24 mouse cellular contexts compared by ENCODE assay signal in the genomic region with DNA sequence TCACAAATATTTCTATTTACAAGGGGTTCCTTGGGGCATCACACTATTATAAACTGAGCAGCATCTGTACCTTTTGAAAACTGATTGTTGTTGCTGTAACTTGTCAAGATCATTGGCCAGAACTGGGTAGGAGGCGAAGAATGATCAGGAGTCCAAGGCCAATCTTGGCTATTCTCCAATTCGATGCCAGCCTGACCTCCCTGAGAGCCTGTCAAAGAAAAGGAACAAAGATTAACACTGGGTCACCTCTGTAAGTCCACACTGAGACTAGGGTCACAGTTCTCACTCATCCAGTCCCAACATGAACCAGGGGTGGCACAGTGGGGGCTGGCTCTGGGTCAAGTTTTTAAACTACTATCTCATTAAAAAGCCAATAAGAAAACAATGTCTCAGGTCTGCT.
A peak's percentile ranks its signal among the peaks of the same experiment; 100 is the strongest.
DNase-seq lines count a peak whose midpoint lies in the region; ATAC-seq and TF ChIP-seq lines count a peak whose summit lies in the region.
"Had no signal": no experiment of that assay in that cellular context is flagged by ENCODE, and none has a peak within 500 bp of the region (broad histone marks: within the 10 kb centered on the region; RNA-seq: fewer than 3 reads in every experiment).

No protein-coding gene starts in this region.

- DNase-seq in kidney, adult 2 months: peak; percentile 56
- no peak for DNase-seq in kidney, adult 18-20 months
- peak; percentile 32 to 36 for DNase-seq in kidney, postnatal 36 days
- peak; percentile 2 for DNase-seq in thymus, postnatal 4 days
- DNase-seq in thymus, postnatal 14 days: no peak
- DNase-seq: adrenal gland, adult 8-10 months; adrenal gland, postnatal 36 days; cerebellum, adult 18-20 months; cerebellum, adult 9-10 months; cerebellum, postnatal 14 days; gastrocnemius, postnatal 10 days; gastrocnemius, postnatal 36 days; heart, postnatal 10 days; heart, postnatal 36 days had no signal

- no peak for ATAC-seq in kidney, embryonic 16.5 days (ENCODE audit: low FRiP score, low TSS enrichment)
- ATAC-seq: CD4-positive, CD25-positive, alpha-beta regulatory T cell, adult 4 months; forebrain, embryonic 13.5 days; forebrain, embryonic 16.5 days; hindbrain, embryonic 16.5 days had no signal

- no peak for TF ChIP-seq CTCF in kidney, adult 2 months (conservative IDR thresholded peaks at IDR 0.05; ENCODE audit: insufficient read depth, insufficient read length, low read depth, low read length)

- no peak overlapping the region for H3K27ac ChIP-seq in kidney, adult 2 months (ENCODE audit: insufficient read depth, low read depth, low read length)
- no peak overlapping the region for H3K27ac ChIP-seq in kidney, embryonic 16.5 days (ENCODE audit: low read length)
- H3K27ac ChIP-seq: forebrain, embryonic 10.5 days; forebrain, embryonic 13.5 days; heart, embryonic 15.5 days; hindbrain, embryonic 10.5 days; hindbrain, embryonic 13.5 days had no signal

- H3K9me3 ChIP-seq in kidney, embryonic 16.5 days (ENCODE audit: low read length): peaks cover 7% of the 10 kb centered on the region
- H3K9me3 ChIP-seq: forebrain, embryonic 13.5 days; heart, embryonic 12.5 days; heart, embryonic 15.5 days; hindbrain, embryonic 10.5 days; hindbrain, embryonic 13.5 days had no signal

- no peaks in the 10 kb centered on the region for H3K36me3 ChIP-seq in kidney, adult 2 months (ENCODE audit: control insufficient read depth, insufficient read depth, low read length)
- H3K36me3 ChIP-seq in kidney, embryonic 16.5 days (ENCODE audit: insufficient read depth, low read length): no peaks in the 10 kb centered on the region
- H3K36me3 ChIP-seq: forebrain, embryonic 10.5 days; heart, embryonic 12.5 days; heart, embryonic 15.5 days; hindbrain, embryonic 10.5 days; hindbrain, embryonic 13.5 days had no signal

- H3K4me1 ChIP-seq in kidney, adult 2 months (ENCODE audit: control insufficient read depth, insufficient read depth, low read length): peaks cover 4% of the 10 kb centered on the region; the same call in 1 of the 2 replicates
- no peaks in the 10 kb centered on the region for H3K4me1 ChIP-seq in kidney, embryonic 16.5 days (ENCODE audit: insufficient read depth, low read length)
- H3K4me1 ChIP-seq: forebrain, embryonic 10.5 days; forebrain, embryonic 13.5 days; heart, embryonic 12.5 days; heart, embryonic 15.5 days; hindbrain, embryonic 10.5 days; hindbrain, embryonic 13.5 days had no signal

- no peaks in the 10 kb centered on the region for H3K27me3 ChIP-seq in kidney, adult 2 months (replicated peaks; ENCODE audit: control insufficient read depth, insufficient read depth, low read length)
- H3K27me3 ChIP-seq in kidney, embryonic 16.5 days (ENCODE audit: insufficient read depth, low read length): no peaks in the 10 kb centered on the region
- H3K27me3 ChIP-seq: forebrain, embryonic 13.5 days; heart, embryonic 12.5 days; heart, embryonic 15.5 days; hindbrain, embryonic 13.5 days had no signal

- 61% methylated on average over 2 of the region's 2 CpGs for WGBS in kidney, adult 2 months
- 87% methylated on average over 2 of the region's 2 CpGs for WGBS in kidney, embryonic 16.5 days

- TF ChIP-seq POLR2A in kidney, adult 2 months (IDR thresholded peaks at IDR 0.05; ENCODE audit: low read depth, low read length): no peak

- H3K9ac ChIP-seq in kidney, embryonic 16.5 days (replicated peaks; ENCODE audit: low read length): no peak overlapping the region
- H3K9ac ChIP-seq: forebrain, embryonic 13.5 days; heart, embryonic 12.5 days; heart, embryonic 15.5 days; hindbrain, embryonic 13.5 days had no signal

- no peak overlapping the region for H3K4me2 ChIP-seq in kidney, embryonic 16.5 days (replicated peaks; ENCODE audit: low read depth, low read length)
- H3K4me2 ChIP-seq: forebrain, embryonic 13.5 days; heart, embryonic 12.5 days; heart, embryonic 15.5 days; hindbrain, embryonic 13.5 days had no signal

- H3K4me3 ChIP-seq in kidney, adult 2 months (ENCODE audit: insufficient read depth, low read depth, low read length): no peak overlapping the region
- H3K4me3 ChIP-seq in kidney, embryonic 16.5 days (ENCODE audit: low read length): no peak overlapping the region
- H3K4me3 ChIP-seq: forebrain, embryonic 10.5 days; forebrain, embryonic 13.5 days; heart, embryonic 12.5 days; heart, embryonic 15.5 days; hindbrain, embryonic 10.5 days; hindbrain, embryonic 13.5 days had no signal

Comparison
In these comparisons a context has a peak if more than half of its experiments do, and no peak if none do; other contexts are left out.
1. DNase-seq: peak in kidney, adult 2 months (single experiment), kidney, postnatal 36 days (2 of 2) and thymus, postnatal 4 days (single experiment); none in kidney, adult 18-20 months (single experiment) and thymus, postnatal 14 days (single experiment).